ENCODE assay signal across 9 mouse cellular contexts in the genomic region with DNA sequence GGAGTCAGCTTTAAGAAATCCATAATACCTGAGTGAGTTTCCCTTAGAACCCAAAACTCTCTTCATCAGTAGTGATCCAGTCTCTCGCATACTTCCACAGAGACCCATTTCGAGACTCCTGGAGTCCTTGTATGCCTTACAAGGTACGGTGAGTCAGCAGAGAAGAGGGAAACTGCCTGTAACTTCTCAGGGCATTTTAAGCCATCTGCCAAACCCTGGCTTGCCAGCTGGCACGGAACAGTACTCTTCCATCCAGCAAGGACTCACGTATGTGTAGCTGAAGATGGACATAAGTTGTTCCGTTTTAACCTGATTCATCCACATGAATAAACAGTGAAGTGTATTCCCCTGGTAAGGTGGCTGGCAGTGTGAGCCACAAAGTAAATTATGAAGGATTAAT.
DNase-seq lines count a peak whose midpoint lies in the region; ATAC-seq lines count a peak whose summit lies in the region.
"Had no signal": no experiment of that assay in that cellular context is flagged by ENCODE, and none has a peak within 500 bp of the region (broad histone marks: within the 10 kb centered on the region; RNA-seq: fewer than 3 reads in every experiment).

No protein-coding gene starts in this region.

- H3K27me3 ChIP-seq in intestine, embryonic 16.5 days (replicated peaks; ENCODE audit: control insufficient read depth, insufficient read depth, low read length): no peaks in the 10 kb centered on the region
- H3K27me3 ChIP-seq: forebrain, embryonic 15.5 days had no signal

- WGBS in intestine, embryonic 16.5 days: 81% methylated on average over 6 of the region's 6 CpGs

- no peaks in the 10 kb centered on the region for H3K36me3 ChIP-seq in intestine, embryonic 16.5 days (ENCODE audit: control insufficient read depth, insufficient read depth, low read length)
- H3K36me3 ChIP-seq: forebrain, embryonic 15.5 days had no signal

- no peak overlapping the region for H3K4me3 ChIP-seq in intestine, embryonic 16.5 days (ENCODE audit: low read length)
- H3K4me3 ChIP-seq: forebrain, embryonic 15.5 days had no signal

- no peak overlapping the region for H3K27ac ChIP-seq in intestine, embryonic 16.5 days (ENCODE audit: low read length)
- H3K27ac ChIP-seq: forebrain, embryonic 15.5 days had no signal

- no peaks in the 10 kb centered on the region for H3K9me3 ChIP-seq in intestine, embryonic 16.5 days (ENCODE audit: control insufficient read depth, low read length)
- H3K9me3 ChIP-seq: forebrain, embryonic 15.5 days had no signal

- ATAC-seq in megakaryocyte progenitor cell, adult 5-6 weeks (replicated peaks; ENCODE audit: poor library complexity): peak; percentile 55
- no peak for ATAC-seq in monocyte, adult 5-6 weeks (replicated peaks; ENCODE audit: insufficient number of reproducible peaks, low FRiP score, low TSS enrichment, poor library complexity, severe bottlenecking)
- no peak for ATAC-seq in intestine, embryonic 16.5 days
- ATAC-seq: forebrain, embryonic 15.5 days had no signal

- no peaks in the 10 kb centered on the region for H3K4me1 ChIP-seq in intestine, embryonic 16.5 days (ENCODE audit: control insufficient read depth, insufficient read depth, low read length)

- peak; percentile 3 to 55 for DNase-seq in frontal cortex, adult 2 months (ENCODE audit: extremely low spot score in 1 of 2, low spot score in 1 of 2)
- DNase-seq in frontal cortex, postnatal 10 days (ENCODE audit: low spot score in 2 of 2): no peak
- DNase-seq in 3T3-L1 (ENCODE audit: low read depth, low spot score): peak; percentile 95
- DNase-seq in cerebellum, postnatal 10 days: peak; percentile 85 to 89
- no peak for DNase-seq in c-Kit-positive CD71-positive TER-119-positive erythroid progenitor cells, embryonic 14.5 days (ENCODE audit: low spot score)

- no peak overlapping the region for H3K9ac ChIP-seq in intestine, embryonic 16.5 days (ENCODE audit: low read depth, low read length)
- H3K9ac ChIP-seq: forebrain, embryonic 15.5 days had no signal

- no peak overlapping the region for H3K4me2 ChIP-seq in intestine, embryonic 16.5 days (ENCODE audit: low read depth, low read length)
- H3K4me2 ChIP-seq: forebrain, embryonic 15.5 days had no signal

Comparison
In these comparisons a context has a peak if more than half of its experiments do, and no peak if none do; other contexts are left out.
1. DNase-seq: peak in frontal cortex, adult 2 months (2 of 2), 3T3-L1 (single experiment) and cerebellum, postnatal 10 days (2 of 2); none in frontal cortex, postnatal 10 days (0 of 2) and c-Kit-positive CD71-positive TER-119-positive erythroid progenitor cells, embryonic 14.5 days (single experiment).